Mouse (Mus musculus) bone marrow, adult 2 months (tissue): ENCODE measurements at regions not wholly inside any gene's neighbourhood (a gene's known extent, or its start where the extent isn't known, plus 50 kb on each side); places are given as distances from the start of the nearest gene placed in this dataset.

Source experiments
- H3K27ac ChIP-seq: fragments of 200-500 bp; 2 replicates; pipeline ENCODE4 v1.5.1; 2012; ENCODE audit warnings: low read depth, mild to moderate bottlenecking, control low read depth, inconsistent platforms, low read length; ENCODE audit not compliant: control insufficient read depth, poor library complexity, insufficient read depth
- H3K4me1 ChIP-seq: fragments of 200-500 bp; 2 replicates; pipeline ENCODE4 v1.6.1; 2011; ENCODE audit warnings: low read length; ENCODE audit not compliant: control insufficient read depth, insufficient read depth
- H3K4me3 ChIP-seq: fragments of 200-500 bp; replicated peaks from 2 replicates; pipeline ENCODE3; 2011; ENCODE audit warnings: mild to moderate bottlenecking, low read depth, low read length, control low read depth; ENCODE audit not compliant: control insufficient read depth
- CTCF ChIP-seq: fragments of 200-500 bp; IDR thresholded peaks from 2 replicates; pipeline ENCODE4 v1.5.1; 2011; ENCODE audit warnings: low read length, control low read depth; ENCODE audit not compliant: control insufficient read depth, insufficient read depth
- POLR2A ChIP-seq: fragments of 200-500 bp; IDR thresholded peaks from 2 replicates; pipeline ENCODE4 v1.6.1; 2011; ENCODE audit warnings: low read depth, mild to moderate bottlenecking, control low read depth, low read length, borderline replicate concordance; ENCODE audit not compliant: control insufficient read depth
- WGBS: fragments of 180-500 bp; shearing (Covaris S2); methylation state at CpG from one replicate; pipeline ENCODE4 v1.1.7; 2018; 5-methylcytosine and 5-hydroxymethylcytosine counted together

- Histone ChIP-seq H3K4me1 (no peaks in the 10 kb centered on the region), H3K4me3 (no peak overlapping the region), H3K27ac (no peak overlapping the region)
- TF ChIP-seq POLR2A (no peak), CTCF (no peak)
- WGBS: 82% methylated on average over 2 of the region's 2 CpGs
These were observed 627.9 kb downstream of the Adgrl2 start for GRCm38 (mm10) chr3:148362453-148362864.

GRCm38 (mm10) chr3:148343633-148344361, 646.6 kb downstream of the Adgrl2 start:
- 0 out of 2 replicates have a peak overlapping the region, but pooled peaks have one; percentile 19 for H3K27ac ChIP-seq
- 25% methylated on average over 10 of the region's 10 CpGs for WGBS
- TF ChIP-seq POLR2A: no peak
- TF ChIP-seq CTCF: no peak
- H3K4me3 ChIP-seq: peak overlapping the region; percentile 19
- H3K4me1 ChIP-seq: no peaks in the 10 kb centered on the region

GRCm38 (mm10) chr3:148343256-148343632, 647.1 kb downstream of the Adgrl2 start:
- Histone ChIP-seq H3K27ac (no peak overlapping the region), H3K4me3 (no peak overlapping the region), H3K4me1 (no peaks in the 10 kb centered on the region)
- 58% methylated on average over 3 of the region's 3 CpGs for whole genome bisulfite sequencing
- no peak for TF ChIP-seq POLR2A
- TF ChIP-seq CTCF: no peak

- H3K4me1 ChIP-seq: no peaks in the 10 kb centered on the region
- H3K27ac ChIP-seq: no peak overlapping the region
- WGBS: 85% methylated on average over 2 of the region's 2 CpGs
- no peak for TF ChIP-seq CTCF
- TF ChIP-seq POLR2A: no peak
- no peak overlapping the region for H3K4me3 ChIP-seq
These were observed 651.1 kb downstream of the Adgrl2 start for GRCm38 (mm10) chr3:148339258-148339657.

GRCm38 (mm10) chr3:148336640-148337039, 653.7 kb downstream of the Adgrl2 start:
- 21% methylated on average over 6 of the region's 6 CpGs for WGBS
- no peaks in the 10 kb centered on the region for H3K4me1 ChIP-seq
- TF ChIP-seq CTCF (no peak), POLR2A (no peak)
- no peak overlapping the region for H3K27ac ChIP-seq
- H3K4me3 ChIP-seq: no peak overlapping the region

GRCm38 (mm10) chr3:148336091-148336511, 654.3 kb downstream of the Adgrl2 start:
- Histone ChIP-seq H3K27ac (no peak overlapping the region), H3K4me3 (no peak overlapping the region), H3K4me1 (no peaks in the 10 kb centered on the region)
- no peak for TF ChIP-seq POLR2A
- TF ChIP-seq CTCF: no peak
- 1% methylated on average over 15 of the region's 15 CpGs for WGBS

- no peaks in the 10 kb centered on the region for H3K4me1 ChIP-seq
- 84% methylated on average over 7 of the region's 7 CpGs for WGBS
- no peak overlapping the region for H3K4me3 ChIP-seq
- H3K27ac ChIP-seq: no peak overlapping the region
- no peak for TF ChIP-seq POLR2A
- TF ChIP-seq CTCF: no peak
These were observed 654.7 kb downstream of the Adgrl2 start for GRCm38 (mm10) chr3:148335654-148336053.

- 29% methylated on average over 2 of the region's 2 CpGs for WGBS
- Histone ChIP-seq H3K4me3 (no peak overlapping the region), H3K4me1 (no peaks in the 10 kb centered on the region), H3K27ac (no peak overlapping the region)
- TF ChIP-seq CTCF (no peak), POLR2A (no peak)
These were observed 665.3 kb downstream of the Adgrl2 start for GRCm38 (mm10) chr3:148324911-148325621.
